Mouse (Mus musculus): ENCODE results near the gene Hoxc8. TPM values are rescaled to one million over a fixed set of nuclear protein-coding genes. Genes with fewer than 3 reads are reported as not detected.

The Hoxc8 gene
- polyA plus RNA-seq, 1 experiment from 2014 or later, result 0.20 TPM

DNA sequence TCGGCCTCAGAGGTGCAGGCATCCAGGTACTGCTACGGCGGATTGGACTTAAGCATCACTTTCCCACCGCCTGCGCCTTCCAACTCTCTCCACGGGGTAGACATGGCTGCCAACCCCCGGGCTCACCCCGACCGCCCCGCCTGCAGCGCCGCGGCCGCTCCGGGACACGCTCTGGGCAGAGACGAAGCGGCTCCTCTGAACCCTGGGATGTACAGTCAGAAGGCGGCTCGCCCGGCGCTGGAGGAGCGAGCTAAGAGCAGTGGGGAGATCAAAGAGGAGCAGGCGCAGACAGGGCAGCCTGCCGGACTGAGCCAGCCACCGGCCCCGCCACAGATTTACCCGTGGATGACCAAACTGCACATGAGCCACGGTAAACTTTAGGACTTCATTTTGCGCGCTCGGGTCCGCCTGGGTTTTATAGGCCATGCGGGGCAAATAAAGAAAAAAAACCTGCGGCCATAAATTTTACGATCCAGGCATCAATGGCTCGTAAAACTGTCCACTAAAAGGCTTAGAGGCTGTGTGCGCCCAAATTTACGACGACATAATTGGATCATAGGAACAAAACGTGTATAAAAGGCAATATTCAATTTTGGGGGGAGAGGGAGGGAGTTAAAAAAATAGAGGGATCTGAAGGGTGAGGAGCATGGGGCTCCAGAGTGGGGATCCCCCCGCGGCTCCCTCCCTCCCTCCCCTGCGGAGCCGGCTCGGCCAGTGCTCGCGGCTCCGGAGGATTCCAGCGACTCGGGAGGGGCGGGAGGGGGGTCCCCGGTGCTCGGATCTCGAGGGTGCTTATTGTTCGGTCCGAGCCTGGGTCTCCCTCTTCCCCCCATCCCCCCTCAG lies 24.0 kb downstream of the Hoxc8 start:
- no peak overlapping the region for H3K9ac ChIP-seq
- 2% methylated on average over 48 of the region's 57 CpGs for WGBS (ENCODE audit: insufficient replicate concordance)
- H3K4me1 ChIP-seq (replicated peaks), result no peaks in the 10 kb centered on the region
- no peaks in the 10 kb centered on the region for H3K36me3 ChIP-seq
- H3K4me3 ChIP-seq (replicated peaks), result peak overlapping the region; percentile 25
- ATAC-seq (ENCODE audit: low read depth), result no peak
- H3K9me3 ChIP-seq (replicated peaks), result no peaks in the 10 kb centered on the region
- H3K4me2 ChIP-seq, result peak overlapping the region; percentile 33
- no peak overlapping the region for H3K27ac ChIP-seq
- H3K27me3 ChIP-seq, result peaks cover 100% of the 10 kb centered on the region
- no peak for DNase-seq

DNA sequence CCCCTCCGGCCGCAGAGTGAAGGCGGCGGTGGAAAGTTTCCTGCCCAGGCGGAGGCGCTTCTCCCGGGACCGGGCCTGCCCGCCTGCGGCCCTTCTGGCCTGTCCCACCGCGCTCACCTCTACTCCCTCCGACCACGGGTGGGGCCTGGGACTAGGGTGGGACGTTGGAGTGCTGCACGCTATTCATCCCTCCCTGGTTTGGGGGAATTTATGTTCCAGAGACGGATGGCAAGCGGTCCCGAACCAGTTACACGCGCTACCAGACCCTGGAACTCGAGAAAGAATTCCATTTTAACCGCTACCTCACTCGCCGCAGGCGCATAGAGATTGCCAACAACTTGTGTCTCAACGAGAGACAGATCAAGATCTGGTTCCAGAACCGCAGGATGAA lies 24.6 kb downstream of the Hoxc8 start:
- ATAC-seq (ENCODE audit: low read depth) (no peak), DNase-seq (no peak)
- WGBS (ENCODE audit: insufficient replicate concordance), result 3% methylated on average over 28 of the region's 28 CpGs
- Histone ChIP-seq H3K9ac (no peak overlapping the region), H3K36me3 (no peaks in the 10 kb centered on the region), H3K4me1 (replicated peaks) (no peaks in the 10 kb centered on the region), H3K9me3 (replicated peaks) (no peaks in the 10 kb centered on the region), H3K27ac (no peak overlapping the region), H3K4me3 (replicated peaks) (0 out of 2 replicates have a peak overlapping the region, but pooled peaks have one; percentile 22), H3K27me3 (peaks cover 100% of the 10 kb centered on the region), H3K4me2 (no peak overlapping the region)

GRCm38 (mm10) chr15:103015406-103016166 lies 25.2 kb downstream of the Hoxc8 start:
- no peak overlapping the region for H3K9ac ChIP-seq
- DNase-seq, result no peak
- H3K4me3 ChIP-seq (replicated peaks), result no peak overlapping the region
- WGBS (ENCODE audit: insufficient replicate concordance), result 5% methylated on average over 19 of the region's 19 CpGs
- H3K4me1 ChIP-seq (replicated peaks), result no peaks in the 10 kb centered on the region
- no peaks in the 10 kb centered on the region for H3K9me3 ChIP-seq (replicated peaks)
- H3K27ac ChIP-seq, result no peak overlapping the region
- H3K36me3 ChIP-seq, result no peaks in the 10 kb centered on the region
- peaks cover 100% of the 10 kb centered on the region for H3K27me3 ChIP-seq
- ATAC-seq (ENCODE audit: low read depth), result no peak
- no peak overlapping the region for H3K4me2 ChIP-seq

GRCm38 (mm10) chr15:103018636-103019035 lies 28.2 kb downstream of the Hoxc8 start, which contains the start of gene Hoxc4:
Gene Hoxc4 (plus strand): TSS chr15:103018934.
- Histone ChIP-seq H3K36me3 (no peaks in the 10 kb centered on the region), H3K4me3 (replicated peaks) (no peak within 1 kb of the TSS), H3K27me3 (peaks cover 99% of the 10 kb centered on the region), H3K27ac (no peak within 1 kb of the TSS), H3K9ac (no peak within 1 kb of the TSS), H3K4me1 (replicated peaks) (no peaks in the 10 kb centered on the region), H3K9me3 (replicated peaks) (no peaks in the 10 kb centered on the region), H3K4me2 (no peak within 1 kb of the TSS)
- DNase-seq (no peak), ATAC-seq (ENCODE audit: low read depth) (no peak)
- 35% methylated on average over 9 of the region's 9 CpGs for WGBS (ENCODE audit: insufficient replicate concordance)

- no peaks in the 10 kb centered on the region for H3K4me1 ChIP-seq (replicated peaks)
- DNase-seq, result no peak
- H3K4me2 ChIP-seq, result no peak overlapping the region
- no peak overlapping the region for H3K9ac ChIP-seq
- H3K27ac ChIP-seq, result no peak overlapping the region
- no peaks in the 10 kb centered on the region for H3K9me3 ChIP-seq (replicated peaks)
- H3K36me3 ChIP-seq, result no peaks in the 10 kb centered on the region
- 3% methylated on average over 8 of the region's 8 CpGs for WGBS (ENCODE audit: insufficient replicate concordance)
- no peak for ATAC-seq (ENCODE audit: low read depth)
- H3K4me3 ChIP-seq (replicated peaks), result no peak overlapping the region
- peaks cover 99% of the 10 kb centered on the region for H3K27me3 ChIP-seq
Measured at GRCm38 (mm10) chr15:103020899-103021418, 30.6 kb downstream of the Hoxc8 start.

DNA sequence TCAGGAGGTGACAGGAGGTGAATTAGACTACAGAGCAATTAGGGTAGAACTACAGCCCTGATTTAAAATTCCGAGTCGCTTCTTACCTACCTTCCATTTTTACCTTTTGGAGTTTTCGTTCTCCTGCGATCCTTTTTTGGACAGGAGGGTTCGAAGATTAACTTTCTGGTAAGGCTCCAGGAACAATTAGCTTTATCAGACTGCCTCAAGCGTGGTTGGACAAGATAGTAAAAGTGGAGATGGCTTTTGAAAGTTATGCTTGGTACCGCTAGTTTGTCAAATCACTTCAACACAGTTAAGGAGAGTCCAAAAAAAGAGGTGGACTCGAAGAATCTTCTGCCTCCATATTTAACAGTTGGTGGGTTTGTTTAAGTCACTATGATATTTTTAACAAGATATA lies 31.1 kb downstream of the Hoxc8 start:
- no peak overlapping the region for H3K4me2 ChIP-seq
- 14% methylated on average over 8 of the region's 8 CpGs for WGBS (ENCODE audit: insufficient replicate concordance)
- ATAC-seq (ENCODE audit: low read depth) (no peak), DNase-seq (no peak)
- H3K9ac ChIP-seq, result no peak overlapping the region
- no peaks in the 10 kb centered on the region for H3K36me3 ChIP-seq
- no peak overlapping the region for H3K27ac ChIP-seq
- H3K4me1 ChIP-seq (replicated peaks), result no peaks in the 10 kb centered on the region
- no peak overlapping the region for H3K4me3 ChIP-seq (replicated peaks)
- peaks cover 99% of the 10 kb centered on the region for H3K27me3 ChIP-seq
- H3K9me3 ChIP-seq (replicated peaks), result no peaks in the 10 kb centered on the region

- Histone ChIP-seq H3K4me3 (replicated peaks) (no peak overlapping the region), H3K27ac (no peak overlapping the region), H3K4me1 (replicated peaks) (no peaks in the 10 kb centered on the region), H3K9me3 (replicated peaks) (no peaks in the 10 kb centered on the region), H3K27me3 (peaks cover 99% of the 10 kb centered on the region), H3K4me2 (no peak overlapping the region), H3K9ac (no peak overlapping the region), H3K36me3 (no peaks in the 10 kb centered on the region)
- WGBS (ENCODE audit: insufficient replicate concordance), result 10% methylated on average over 2 of the region's 2 CpGs
- DNase-seq (no peak), ATAC-seq (ENCODE audit: low read depth) (no peak)
Measured at GRCm38 (mm10) chr15:103024131-103024530, 33.7 kb downstream of the Hoxc8 start.

DNA sequence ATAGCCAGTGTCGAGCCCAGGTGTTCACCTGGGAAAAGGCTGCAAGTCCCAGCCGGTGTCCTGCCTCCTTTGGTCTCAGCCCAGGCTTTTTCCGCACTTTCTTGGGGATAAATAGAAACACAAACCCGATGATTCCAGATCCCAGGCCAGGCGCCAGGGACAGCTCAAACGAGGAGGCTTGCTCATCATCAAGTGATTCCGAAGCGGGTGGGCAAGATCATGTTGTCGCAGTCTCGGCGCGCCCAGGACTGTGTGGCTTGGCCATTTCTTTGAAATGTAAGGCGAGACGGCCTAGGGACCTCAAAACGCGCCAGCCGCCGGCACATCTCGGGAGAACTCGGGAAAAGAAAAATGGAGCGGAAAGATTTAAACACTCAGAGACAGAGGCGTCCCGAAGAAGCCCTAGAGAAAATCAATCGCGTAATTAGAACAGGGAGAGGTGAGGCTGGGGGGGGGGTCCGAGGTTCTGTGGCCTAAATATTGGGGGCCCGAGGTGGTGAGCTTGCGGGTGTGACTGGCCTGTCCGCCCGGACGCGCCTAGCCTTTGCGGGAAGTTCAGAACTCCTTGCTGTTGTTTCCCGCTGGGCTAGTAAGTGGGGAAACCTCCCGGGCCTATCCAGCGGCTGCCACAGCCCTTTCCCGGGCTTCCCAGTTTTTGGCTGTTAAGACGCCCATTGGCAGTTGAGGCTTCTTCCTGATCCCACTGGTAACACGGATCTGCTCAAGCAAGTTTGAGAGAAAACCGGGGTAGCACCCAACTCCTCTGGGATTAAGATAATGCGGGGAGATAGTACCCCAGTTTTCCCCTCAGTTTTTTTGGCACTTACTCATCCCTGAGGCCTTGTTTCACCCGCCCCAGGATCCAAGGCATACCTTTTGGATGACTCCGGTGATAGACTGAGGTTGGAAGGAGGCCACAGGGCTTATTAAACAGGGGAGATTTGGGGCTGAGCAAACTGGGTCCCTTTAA lies 37.1 kb downstream of the Hoxc8 start:
- Histone ChIP-seq H3K27ac (no peak overlapping the region), H3K4me2 (no peak overlapping the region), H3K9ac (no peak overlapping the region), H3K9me3 (replicated peaks) (no peaks in the 10 kb centered on the region), H3K36me3 (no peaks in the 10 kb centered on the region), H3K4me1 (replicated peaks) (no peaks in the 10 kb centered on the region), H3K27me3 (peaks cover 97% of the 10 kb centered on the region), H3K4me3 (replicated peaks) (no peak overlapping the region)
- ATAC-seq (ENCODE audit: low read depth), result no peak
- no peak for DNase-seq
- 4% methylated on average over 43 of the region's 43 CpGs for WGBS (ENCODE audit: insufficient replicate concordance)

DNA sequence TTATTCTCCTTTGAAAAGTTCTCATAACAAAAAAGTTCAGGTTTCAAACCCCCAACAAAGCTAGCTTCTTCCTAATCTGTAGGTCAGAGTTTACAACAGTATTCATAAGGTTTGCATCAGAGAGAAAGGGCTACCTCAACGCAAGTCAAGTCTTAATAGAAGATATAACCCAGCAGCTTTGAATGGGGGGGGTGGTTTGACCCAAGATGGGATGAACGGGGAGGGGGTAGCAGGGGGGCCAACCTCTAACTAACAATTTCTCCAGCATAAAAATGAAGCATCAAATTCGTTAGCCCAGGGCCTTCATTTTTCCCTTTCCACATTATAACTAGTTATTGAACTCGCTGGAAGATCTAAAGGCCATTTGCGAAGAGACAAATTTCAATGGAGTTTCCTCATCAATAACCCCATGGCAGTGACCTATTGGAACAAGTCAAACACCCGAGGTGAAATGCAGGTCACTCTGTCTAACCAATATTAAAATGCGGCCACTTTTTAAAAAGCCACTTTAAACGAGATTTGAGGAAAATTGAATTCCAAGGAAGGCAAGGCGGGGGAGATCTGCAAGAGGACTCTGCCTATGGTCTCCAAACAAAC lies 38.6 kb downstream of the Hoxc8 start:
- H3K9me3 ChIP-seq (replicated peaks), result no peaks in the 10 kb centered on the region
- H3K9ac ChIP-seq, result no peak overlapping the region
- H3K4me2 ChIP-seq, result no peak overlapping the region
- H3K4me3 ChIP-seq (replicated peaks), result no peak overlapping the region
- ATAC-seq (ENCODE audit: low read depth), result no peak
- H3K27me3 ChIP-seq, result peaks cover 99% of the 10 kb centered on the region
- H3K4me1 ChIP-seq (replicated peaks), result no peaks in the 10 kb centered on the region
- 26% methylated on average over 9 of the region's 9 CpGs for WGBS (ENCODE audit: insufficient replicate concordance)
- H3K27ac ChIP-seq, result no peak overlapping the region
- H3K36me3 ChIP-seq, result no peaks in the 10 kb centered on the region
- no peak for DNase-seq

GRCm38 (mm10) chr15:103030142-103030541 lies 39.7 kb downstream of the Hoxc8 start:
- no peak for DNase-seq
- ATAC-seq (ENCODE audit: low read depth), result no peak
- Histone ChIP-seq H3K9me3 (replicated peaks) (no peaks in the 10 kb centered on the region), H3K4me1 (replicated peaks) (no peaks in the 10 kb centered on the region), H3K4me3 (replicated peaks) (no peak overlapping the region), H3K36me3 (no peaks in the 10 kb centered on the region), H3K27ac (no peak overlapping the region), H3K9ac (no peak overlapping the region), H3K4me2 (no peak overlapping the region), H3K27me3 (peaks cover 99% of the 10 kb centered on the region)
- WGBS (ENCODE audit: insufficient replicate concordance), result 10% methylated on average over 8 of the region's 8 CpGs
